In the genomic region with DNA sequence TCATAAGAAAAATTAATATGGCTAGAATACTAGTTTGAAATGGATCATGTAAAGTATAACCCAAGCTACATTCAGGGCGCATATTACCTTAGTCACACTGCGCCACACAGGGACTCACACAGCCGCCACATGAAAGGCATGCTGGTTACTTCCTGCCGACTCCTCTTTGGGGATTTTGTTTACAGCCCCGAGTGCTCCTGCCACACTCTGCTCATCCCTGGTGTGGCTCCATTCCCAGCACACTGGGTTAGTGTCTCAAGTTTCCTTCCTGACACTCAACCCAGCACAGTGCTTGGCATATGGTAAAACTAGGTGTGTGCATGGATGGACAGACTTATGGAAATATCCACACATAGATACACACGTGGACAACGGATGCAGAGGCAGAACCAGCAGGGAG, we compare ENCODE assay signal across 15 mouse cellular contexts.
"Had no signal": no experiment of that assay in that cellular context is flagged by ENCODE, and none has a peak within 500 bp of the region (broad histone marks: within the 10 kb centered on the region; RNA-seq: fewer than 3 reads in every experiment).

No protein-coding gene starts in this region.

- DNase-seq: kidney, adult 18-20 months; kidney, postnatal 10 days; kidney, postnatal 4 days; liver; lung, adult 2 months; lung, postnatal 36 days; midbrain, embryonic 14.5 days; retina, postnatal 1 day; right cerebral cortex, postnatal 4 days had no signal

- H3K4me3 ChIP-seq: layer of hippocampus, adult 2 months; limb, embryonic 12.5 days; midbrain, embryonic 10.5 days; neural tube, embryonic 13.5 days had no signal

- H3K27ac ChIP-seq: layer of hippocampus, adult 2 months; limb, embryonic 12.5 days; liver, embryonic 14.5 days; midbrain, embryonic 10.5 days; neural tube, embryonic 13.5 days had no signal

- H3K4me1 ChIP-seq: midbrain, embryonic 10.5 days; neural tube, embryonic 13.5 days had no signal

- H3K27me3 ChIP-seq: limb, embryonic 12.5 days; neural tube, embryonic 13.5 days had no signal

- H3K9ac ChIP-seq: limb, embryonic 12.5 days; liver, embryonic 14.5 days; neural tube, embryonic 13.5 days had no signal

- H3K4me2 ChIP-seq: limb, embryonic 12.5 days; neural tube, embryonic 13.5 days had no signal

- H3K9me3 ChIP-seq: limb, embryonic 12.5 days; midbrain, embryonic 10.5 days; neural tube, embryonic 13.5 days had no signal

- ATAC-seq: lung, postnatal 0 days had no signal
